Mouse (Mus musculus) heart, embryonic 12.5 days (tissue): ENCODE data around the gene Asxl2. TPM values are rescaled to one million over a fixed set of nuclear protein-coding genes. Genes with fewer than 3 reads are reported as not detected.
A peak's percentile ranks its signal among the peaks of the same experiment; 100 is the strongest.

Experiments used
- ATAC-seq: fragments of 200-750 bp; cut with Nextera tagmentation; 2 replicates; pipeline ENCODE4 v1.8.0; 2017; ENCODE audit warnings: moderate TSS enrichment, moderate library complexity; ENCODE audit not compliant: insufficient number of reproducible peaks, low FRiP score
- H3K27ac ChIP-seq: fragments of 300-500 bp; sonication (generic); 2 replicates; pipeline ENCODE4 v1.5.1; 2016; ENCODE audit warnings: mild to moderate bottlenecking, moderate library complexity; ENCODE audit not compliant: poor library complexity, severe bottlenecking
- H3K27me3 ChIP-seq: fragments of 300-500 bp; sonication (generic); replicated peaks from 2 replicates; pipeline ENCODE4 v1.6.1; 2016; ENCODE audit warnings: mild to moderate bottlenecking, moderate library complexity
- H3K36me3 ChIP-seq: fragments of 300-500 bp; sonication (generic); 2 replicates; pipeline ENCODE4 v1.6.1; 2016; ENCODE audit warnings: mild to moderate bottlenecking, moderate library complexity
- H3K4me1 ChIP-seq: fragments of 300-500 bp; sonication (generic); replicated peaks from 2 replicates; pipeline ENCODE4 v1.6.1; 2016; ENCODE audit warnings: mild to moderate bottlenecking
- H3K4me2 ChIP-seq: fragments of 300-500 bp; sonication (generic); 2 replicates; pipeline ENCODE4 v1.6.1; 2016; ENCODE audit warnings: mild to moderate bottlenecking, moderate library complexity
- H3K4me3 ChIP-seq: fragments of 300-500 bp; sonication (generic); 2 replicates; pipeline ENCODE4 v1.5.1; 2016; ENCODE audit warnings: mild to moderate bottlenecking
- H3K9ac ChIP-seq: fragments of 300-500 bp; sonication (generic); 2 replicates; pipeline ENCODE4 v1.6.1; 2016; ENCODE audit warnings: mild to moderate bottlenecking, moderate library complexity
- H3K9me3 ChIP-seq: fragments of 300-500 bp; sonication (generic); replicated peaks from 2 replicates; pipeline ENCODE4 v1.6.1; 2016; ENCODE audit warnings: mild to moderate bottlenecking, moderate library complexity
- WGBS: fragments of 180-500 bp; shearing (Covaris S2); methylation state at CpG from one replicate; pipeline ENCODE4 v1.1.7; 2016; 5-methylcytosine and 5-hydroxymethylcytosine counted together
- polyA plus RNA-seq: library from polyadenylated mRNA; unstranded; fragments of >200 nt; fragmentation: Nextera tagmentation; extraction: Ambion mirVana; gene quantifications from 2 replicates; pipeline ENCODE4 v1.2.1, GENCODE M21; 2016

Asxl2 gene
- polyA plus RNA-seq, 1 experiment from 2014 or later: 22.6 TPM

- no peak overlapping the region for H3K4me3 ChIP-seq
- 38% methylated on average over 6 of the region's 6 CpGs for WGBS
- H3K4me1 ChIP-seq: peaks cover 23% of the 10 kb centered on the region
- H3K36me3 ChIP-seq: no peaks in the 10 kb centered on the region
- no peak overlapping the region for H3K9ac ChIP-seq
- no peaks in the 10 kb centered on the region for H3K27me3 ChIP-seq
- no peak overlapping the region for H3K4me2 ChIP-seq
- no peaks in the 10 kb centered on the region for H3K9me3 ChIP-seq
- ATAC-seq: no peak
- no peak overlapping the region for H3K27ac ChIP-seq
These were observed 120.1 kb downstream of the Asxl2 start for GRCm38 (mm10) chr12:3546781-3547180.

DNA sequence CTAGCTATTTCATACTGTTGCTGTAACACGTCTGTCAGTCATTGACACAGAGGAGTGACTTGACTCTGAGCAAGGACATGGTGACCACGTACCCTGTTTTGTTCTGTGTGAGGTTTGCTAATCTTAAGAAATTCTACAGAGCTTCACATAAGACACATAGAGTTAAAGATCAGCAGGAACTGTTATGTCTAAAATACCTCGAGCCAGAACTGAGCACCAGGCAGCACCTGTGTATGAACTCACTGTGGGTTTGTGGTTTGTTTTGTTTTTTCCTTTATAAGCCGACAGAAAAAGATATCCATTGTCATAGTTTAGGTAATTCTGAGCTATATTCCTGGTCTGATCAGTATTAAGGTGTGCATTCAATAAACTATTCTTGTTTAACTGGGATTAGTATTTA is 120.8 kb downstream of the Asxl2 start:
- 40% methylated on average over 4 of the region's 4 CpGs for WGBS
- no peak overlapping the region for H3K4me2 ChIP-seq

DNA sequence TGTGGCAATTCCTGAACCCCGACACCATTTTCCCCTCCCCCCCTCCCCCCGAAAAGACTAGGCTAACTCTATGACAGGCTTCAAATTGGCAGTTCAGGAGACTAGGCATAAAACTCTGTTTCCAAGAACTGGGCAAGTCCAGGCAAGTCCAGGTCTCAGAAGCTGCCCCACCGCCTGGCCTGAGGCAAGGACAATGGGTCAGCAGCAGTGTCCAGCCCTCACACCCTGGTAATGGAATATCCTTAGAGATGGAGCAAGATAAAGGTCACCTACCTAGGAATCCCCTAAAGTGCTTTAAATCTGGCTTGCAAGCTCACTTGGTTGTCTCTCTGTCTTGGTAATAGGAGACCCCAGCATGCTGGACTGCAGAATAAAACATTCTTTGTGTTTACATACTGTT is 121.3 kb downstream of the Asxl2 start:
- Histone ChIP-seq H3K4me1 (peaks cover 23% of the 10 kb centered on the region), H3K36me3 (no peaks in the 10 kb centered on the region), H3K27me3 (no peaks in the 10 kb centered on the region), H3K27ac (no peak overlapping the region), H3K4me2 (no peak overlapping the region), H3K9ac (no peak overlapping the region), H3K4me3 (no peak overlapping the region), H3K9me3 (no peaks in the 10 kb centered on the region)
- WGBS: 62% methylated on average over 3 of the region's 3 CpGs
- no peak for ATAC-seq

More for the DNA sequence above, 120.8 kb downstream of the Asxl2 start:
- Histone ChIP-seq H3K4me3 (no peak overlapping the region), H3K9me3 (no peaks in the 10 kb centered on the region), H3K27me3 (no peaks in the 10 kb centered on the region), H3K4me1 (peaks cover 23% of the 10 kb centered on the region), H3K36me3 (no peaks in the 10 kb centered on the region), H3K9ac (no peak overlapping the region), H3K27ac (no peak overlapping the region)
- ATAC-seq: no peak

- no peak for ATAC-seq
- WGBS: 25% methylated on average over 5 of the region's 5 CpGs
- Histone ChIP-seq H3K4me3 (no peak overlapping the region), H3K4me1 (peaks cover 23% of the 10 kb centered on the region), H3K4me2 (no peak overlapping the region), H3K27ac (no peak overlapping the region), H3K9ac (no peak overlapping the region), H3K36me3 (no peaks in the 10 kb centered on the region), H3K27me3 (no peaks in the 10 kb centered on the region), H3K9me3 (no peaks in the 10 kb centered on the region)
These were observed 122.0 kb downstream of the Asxl2 start for GRCm38 (mm10) chr12:3548582-3549211.

DNA sequence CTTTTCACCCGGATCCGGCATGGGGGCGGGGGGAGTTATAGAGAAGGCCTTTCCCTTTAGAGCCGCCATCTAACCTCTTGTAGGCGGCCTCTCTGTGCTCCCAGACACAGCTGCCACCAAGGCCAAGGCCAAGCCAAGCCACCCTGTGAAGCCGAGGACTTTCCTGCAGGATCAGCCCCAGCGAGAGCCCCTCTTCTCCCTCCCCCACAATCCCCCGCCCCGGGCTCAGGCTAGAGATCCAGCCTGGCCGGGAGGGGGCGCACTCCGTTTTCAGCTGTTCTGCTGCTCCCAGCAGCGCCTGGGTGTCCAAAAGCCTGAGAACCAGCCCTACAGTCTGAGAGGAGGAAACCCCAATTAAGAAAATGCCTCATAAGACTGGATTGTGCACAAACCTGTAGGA is 123.6 kb downstream of the Asxl2 start:
- H3K9me3 ChIP-seq: no peaks in the 10 kb centered on the region
- 21% methylated on average over 13 of the region's 13 CpGs for WGBS
- H3K27ac ChIP-seq: no peak overlapping the region
- H3K36me3 ChIP-seq: no peaks in the 10 kb centered on the region
- no peak overlapping the region for H3K9ac ChIP-seq
- peak overlapping the region; percentile 46 for H3K4me2 ChIP-seq
- ATAC-seq: no peak
- H3K27me3 ChIP-seq: no peaks in the 10 kb centered on the region
- H3K4me3 ChIP-seq: no peak overlapping the region
- H3K4me1 ChIP-seq: peaks cover 21% of the 10 kb centered on the region

Other genes with a start within 250 kb of the Asxl2 start
- gene Rab10, start 116.9 kb upstream of the Asxl2 start, polyA plus RNA-seq: 94.8 and 96.3 TPM in 2 replicates
- gene Kif3c, start 61.7 kb upstream of the Asxl2 start, polyA plus RNA-seq: 8.6 and 10.7 TPM in 2 replicates
- gene Dtnb, start 145.5 kb downstream of the Asxl2 start, polyA plus RNA-seq: 20.5 and 22.9 TPM in 2 replicates